Mouse (Mus musculus): ENCODE data around the gene Krt4. TPM values are rescaled to one million over a fixed set of nuclear protein-coding genes. Genes with fewer than 3 reads are reported as not detected.

The Krt4 gene
- total RNA-seq (2014; fragmentation: Nextera tagmentation): not detected in 2 replicates
- total RNA-seq (2017): not detected in 2 replicates

GRCm38 (mm10) chr15:101924635-101925034 is at the start of gene Krt4:
Gene Krt4, minus strand, starts transcription at chr15:101924735.
- ATAC-seq (replicated peaks; ENCODE audit: low FRiP score, low TSS enrichment, poor library complexity, severe bottlenecking): no peak

DNA sequence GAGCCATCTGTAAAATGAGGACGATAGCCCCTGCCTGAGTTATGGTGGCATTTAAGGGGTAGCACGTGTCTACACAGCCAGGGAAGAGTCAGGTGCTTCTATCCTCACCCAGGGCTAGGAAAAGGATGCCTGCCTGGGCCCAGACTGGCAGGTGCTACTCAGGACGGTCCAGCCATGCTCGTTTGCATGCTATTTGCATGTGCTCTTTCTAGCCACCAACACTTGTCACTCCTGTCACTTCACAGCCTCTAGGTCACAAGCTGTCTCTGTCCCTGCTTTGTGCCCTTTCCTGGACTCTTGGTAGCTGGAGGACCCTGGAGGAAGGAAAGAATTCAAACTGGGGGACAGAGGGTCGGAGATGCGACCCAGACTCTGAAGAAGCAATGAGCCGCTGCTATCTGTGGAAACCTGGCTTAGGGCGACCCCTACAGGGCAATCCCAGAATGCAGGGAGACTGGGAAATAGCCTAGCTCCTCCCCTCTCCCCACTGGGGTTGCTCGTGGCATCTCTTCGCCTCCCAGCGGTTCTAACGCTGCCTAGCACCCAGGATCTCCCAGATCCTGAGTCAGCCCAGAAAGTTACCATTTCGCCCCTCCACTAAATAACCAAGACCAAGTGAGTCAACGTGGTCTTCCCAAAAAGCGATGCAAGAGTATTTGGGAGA is 49.0 kb upstream of the Krt4 start:
- ATAC-seq (replicated peaks; ENCODE audit: low FRiP score, low TSS enrichment, poor library complexity, severe bottlenecking): peak; percentile 75

DNA sequence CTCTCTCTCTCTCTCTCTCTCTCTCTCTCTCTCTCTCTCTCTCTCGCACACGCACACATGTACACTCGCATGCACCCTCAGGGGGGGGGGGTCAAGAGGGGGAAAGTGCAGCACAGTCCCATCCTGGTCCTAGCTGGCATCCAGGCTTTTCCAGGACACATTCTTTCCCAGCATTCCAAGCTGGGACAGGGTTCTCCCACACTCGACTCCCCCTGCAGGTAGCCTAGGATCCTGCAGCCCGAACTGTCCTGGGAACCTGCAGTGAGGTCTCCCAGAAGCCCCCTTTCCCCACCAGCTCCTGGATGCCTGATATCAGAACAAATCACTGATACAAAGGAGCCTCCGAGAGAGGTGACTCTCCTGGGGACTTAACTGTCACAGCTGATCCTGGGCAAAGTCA is 46.0 kb upstream of the Krt4 start:
- no peak for ATAC-seq (replicated peaks; ENCODE audit: low FRiP score, low TSS enrichment, poor library complexity, severe bottlenecking)

DNA sequence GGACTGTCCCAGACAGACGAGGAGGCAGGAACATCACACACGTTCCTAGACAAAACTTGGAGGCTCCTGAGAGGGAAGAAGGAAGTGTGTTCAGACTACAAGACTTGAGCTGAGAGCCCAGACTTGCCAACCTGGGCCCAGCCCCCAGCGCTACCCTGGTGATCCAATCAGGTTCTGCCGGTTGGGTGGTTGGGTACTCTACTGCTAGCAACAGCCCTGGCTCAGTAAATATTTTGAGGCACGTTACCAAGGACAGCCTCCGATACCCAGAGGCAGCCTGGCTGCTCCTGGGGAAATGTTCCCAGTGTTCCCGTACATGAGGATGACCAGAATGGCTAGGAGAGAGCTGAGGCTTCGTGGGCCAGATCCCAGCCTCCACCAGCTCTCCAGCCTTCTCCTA is 42.3 kb upstream of the Krt4 start:
- no peak for ATAC-seq (replicated peaks; ENCODE audit: low FRiP score, low TSS enrichment, poor library complexity, severe bottlenecking)

GRCm38 (mm10) chr15:101958891-101959290 is 34.4 kb upstream of the Krt4 start:
- ATAC-seq (replicated peaks; ENCODE audit: low FRiP score, low TSS enrichment, poor library complexity, severe bottlenecking): no peak

- no peak for ATAC-seq (replicated peaks; ENCODE audit: low FRiP score, low TSS enrichment, poor library complexity, severe bottlenecking)
These were observed 29.7 kb upstream of the Krt4 start, which contains the start of gene Krt78 for GRCm38 (mm10) chr15:101954187-101954586. Gene Krt78, minus strand, starts transcription at chr15:101954287.

- ATAC-seq (replicated peaks; ENCODE audit: low FRiP score, low TSS enrichment, poor library complexity, severe bottlenecking): no peak
These were observed 28.4 kb upstream of the Krt4 start for GRCm38 (mm10) chr15:101952733-101953474.

- ATAC-seq (replicated peaks; ENCODE audit: low FRiP score, low TSS enrichment, poor library complexity, severe bottlenecking): no peak
These were observed 20.9 kb upstream of the Krt4 start for GRCm38 (mm10) chr15:101945430-101945829.

GRCm38 (mm10) chr15:101941948-101942347 is 17.4 kb upstream of the Krt4 start:
- ATAC-seq (replicated peaks; ENCODE audit: low FRiP score, low TSS enrichment, poor library complexity, severe bottlenecking): 0 out of 2 replicates have a peak, but pooled peaks have one; percentile 15

DNA sequence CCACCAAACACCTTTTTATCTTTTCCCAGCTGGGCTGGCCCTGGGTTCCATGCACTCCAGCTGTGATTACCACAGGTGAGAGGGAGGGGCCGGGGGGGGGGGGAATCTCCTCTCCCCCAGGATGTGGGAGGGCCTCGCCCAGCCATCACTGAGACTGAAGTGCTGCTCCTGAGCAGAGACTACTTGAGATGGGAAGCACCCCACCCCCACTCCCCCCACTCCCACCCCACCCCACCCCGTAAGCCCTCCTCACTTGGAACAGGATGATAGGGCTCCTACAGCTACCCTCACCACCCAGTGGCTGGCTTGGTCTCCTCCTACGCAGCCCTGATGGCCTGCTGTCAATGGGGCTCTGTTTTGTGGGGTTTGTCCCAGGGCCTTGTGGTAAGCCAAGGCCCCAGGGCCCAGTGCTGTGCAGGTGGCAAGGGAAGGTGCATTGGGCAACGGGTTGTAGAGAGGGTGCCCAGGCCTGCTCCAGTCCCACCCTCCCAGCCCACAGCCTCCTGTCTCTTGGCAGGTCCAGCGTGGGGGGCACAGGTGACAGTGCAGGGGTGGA is 15.8 kb upstream of the Krt4 start, which contains the start of gene Krt79:
Gene Krt79 (minus strand): TSS at position 51 of the 556 bp plus-strand sequence.
- ATAC-seq (replicated peaks; ENCODE audit: low FRiP score, low TSS enrichment, poor library complexity, severe bottlenecking): no peak

DNA sequence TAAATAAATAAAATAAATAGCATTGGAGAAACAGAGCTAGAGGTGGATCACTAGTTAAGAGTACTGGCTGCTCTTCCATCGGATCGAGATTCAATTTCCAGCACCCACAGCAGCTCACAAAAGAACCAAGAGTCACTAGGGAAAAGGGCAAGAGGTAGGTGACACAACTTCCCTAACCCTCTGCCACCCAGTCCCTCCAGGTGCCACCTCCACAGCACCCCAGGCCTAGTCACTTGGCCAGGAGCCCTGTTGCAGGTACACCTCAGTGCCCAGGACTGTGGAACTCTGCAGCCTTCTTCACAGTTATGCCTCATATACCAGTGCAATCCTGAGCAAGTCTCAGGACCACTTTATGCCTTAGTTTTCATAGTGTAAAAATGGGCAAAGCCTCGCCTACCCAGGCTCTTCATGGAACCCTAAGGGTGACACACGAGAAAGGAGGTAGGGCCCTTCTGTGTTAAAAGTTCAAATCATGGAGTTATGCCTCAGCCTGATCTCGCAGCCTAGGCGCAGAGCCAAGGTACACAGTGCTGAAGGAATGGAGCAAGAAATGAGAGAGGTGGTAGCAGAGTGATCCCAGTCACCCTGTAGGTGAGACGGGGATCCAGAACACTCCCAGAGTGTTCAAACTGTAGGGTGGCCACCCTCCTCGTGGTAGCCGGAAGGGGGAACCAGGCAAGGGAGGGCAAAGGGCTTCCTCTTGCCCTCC is 14.2 kb upstream of the Krt4 start:
- no peak for ATAC-seq (replicated peaks; ENCODE audit: low FRiP score, low TSS enrichment, poor library complexity, severe bottlenecking)

GRCm38 (mm10) chr15:101933024-101933423 is 8.5 kb upstream of the Krt4 start:
- no peak for ATAC-seq (replicated peaks; ENCODE audit: low FRiP score, low TSS enrichment, poor library complexity, severe bottlenecking)

GRCm38 (mm10) chr15:101929666-101930065 is 5.1 kb upstream of the Krt4 start:
- no peak for ATAC-seq (replicated peaks; ENCODE audit: low FRiP score, low TSS enrichment, poor library complexity, severe bottlenecking)

DNA sequence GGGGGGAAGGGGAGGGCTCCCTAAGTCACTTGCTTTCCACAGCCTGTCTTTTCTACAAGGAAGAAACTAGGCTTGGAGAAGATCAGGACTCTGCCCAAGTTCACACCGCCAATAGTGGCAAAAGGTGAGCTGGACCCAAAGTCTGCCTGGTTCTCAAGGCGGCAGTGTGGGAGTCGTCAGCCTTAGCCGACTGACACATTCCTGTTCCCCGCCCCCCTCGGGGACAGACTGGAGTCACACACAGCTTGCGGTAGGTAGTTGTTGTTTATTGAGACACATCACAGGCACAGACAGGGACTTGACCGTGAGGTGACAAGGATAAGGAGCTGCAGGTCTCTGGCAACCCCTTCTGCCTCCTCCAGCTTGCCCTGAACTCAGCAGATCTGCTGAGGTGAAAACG is 4.6 kb upstream of the Krt4 start:
- no peak for ATAC-seq (replicated peaks; ENCODE audit: low FRiP score, low TSS enrichment, poor library complexity, severe bottlenecking)

DNA sequence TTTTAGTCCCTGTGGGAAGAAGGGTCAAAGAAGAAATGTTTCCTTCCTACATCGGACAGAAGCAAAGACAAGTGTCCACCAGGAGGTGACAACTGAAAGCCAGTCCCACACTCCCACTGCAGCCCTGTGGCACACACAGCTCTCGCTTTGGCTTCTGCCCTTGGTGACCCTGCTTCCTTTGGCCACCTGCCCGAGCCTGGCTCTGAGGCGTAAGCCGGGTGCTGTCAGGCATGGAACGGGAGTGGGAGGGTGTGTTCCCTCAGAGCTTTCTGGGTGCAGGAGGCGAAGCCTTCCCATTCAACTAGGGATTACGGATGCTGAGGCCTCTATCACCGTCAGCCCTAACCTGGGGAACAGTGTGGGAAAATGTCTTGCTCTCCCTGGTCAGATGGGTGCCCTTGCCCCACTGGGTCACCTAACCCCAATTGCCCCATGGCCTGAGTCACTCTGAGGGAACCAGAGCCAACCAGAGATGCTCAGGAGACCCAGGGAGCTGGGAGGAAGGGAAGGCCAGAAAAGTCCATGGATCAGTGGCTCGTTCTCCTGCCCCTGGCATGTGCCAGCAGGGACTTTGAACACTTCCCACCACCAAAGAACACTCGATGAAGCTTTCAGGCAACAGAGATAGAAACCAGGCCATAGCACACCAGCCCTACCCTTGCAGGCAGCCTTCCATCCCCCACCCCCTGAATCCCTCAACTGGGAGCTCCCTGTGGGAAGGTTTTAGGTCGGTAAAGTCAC is 3.0 kb upstream of the Krt4 start:
- no peak for ATAC-seq (replicated peaks; ENCODE audit: low FRiP score, low TSS enrichment, poor library complexity, severe bottlenecking)

- ATAC-seq (replicated peaks; ENCODE audit: low FRiP score, low TSS enrichment, poor library complexity, severe bottlenecking): no peak
These were observed 506 bp upstream of the Krt4 start for GRCm38 (mm10) chr15:101925041-101925440.

- ATAC-seq (replicated peaks; ENCODE audit: low FRiP score, low TSS enrichment, poor library complexity, severe bottlenecking): no peak
These were observed 2.2 kb downstream of the Krt4 start for GRCm38 (mm10) chr15:101922296-101922695.

- no peak for ATAC-seq (replicated peaks; ENCODE audit: low FRiP score, low TSS enrichment, poor library complexity, severe bottlenecking)
These were observed 8.5 kb downstream of the Krt4 start for GRCm38 (mm10) chr15:101916072-101916471.

DNA sequence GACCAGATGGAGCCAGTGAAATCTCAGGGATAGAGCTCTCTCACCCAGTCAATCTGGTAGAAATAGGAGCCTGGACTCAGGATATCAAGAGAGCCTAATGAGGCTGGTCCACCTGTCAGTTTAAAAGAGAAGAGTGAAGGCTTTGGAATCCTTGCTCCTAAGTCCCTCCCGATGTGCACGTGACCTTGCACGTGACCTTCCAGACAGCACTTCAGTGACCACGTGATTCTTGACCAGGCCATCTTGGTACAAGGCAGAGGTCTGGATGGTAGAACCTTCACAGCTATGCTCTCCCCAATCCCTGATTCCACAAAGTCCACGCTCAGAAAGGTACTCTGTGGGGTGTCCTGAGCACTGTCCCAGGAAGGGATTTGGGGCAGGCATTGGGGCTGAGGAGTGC is 19.7 kb downstream of the Krt4 start:
- no peak for ATAC-seq (replicated peaks; ENCODE audit: low FRiP score, low TSS enrichment, poor library complexity, severe bottlenecking)
